Mouse (Mus musculus): Measurements from ENCODE around the gene Kbtbd12.

DNA sequence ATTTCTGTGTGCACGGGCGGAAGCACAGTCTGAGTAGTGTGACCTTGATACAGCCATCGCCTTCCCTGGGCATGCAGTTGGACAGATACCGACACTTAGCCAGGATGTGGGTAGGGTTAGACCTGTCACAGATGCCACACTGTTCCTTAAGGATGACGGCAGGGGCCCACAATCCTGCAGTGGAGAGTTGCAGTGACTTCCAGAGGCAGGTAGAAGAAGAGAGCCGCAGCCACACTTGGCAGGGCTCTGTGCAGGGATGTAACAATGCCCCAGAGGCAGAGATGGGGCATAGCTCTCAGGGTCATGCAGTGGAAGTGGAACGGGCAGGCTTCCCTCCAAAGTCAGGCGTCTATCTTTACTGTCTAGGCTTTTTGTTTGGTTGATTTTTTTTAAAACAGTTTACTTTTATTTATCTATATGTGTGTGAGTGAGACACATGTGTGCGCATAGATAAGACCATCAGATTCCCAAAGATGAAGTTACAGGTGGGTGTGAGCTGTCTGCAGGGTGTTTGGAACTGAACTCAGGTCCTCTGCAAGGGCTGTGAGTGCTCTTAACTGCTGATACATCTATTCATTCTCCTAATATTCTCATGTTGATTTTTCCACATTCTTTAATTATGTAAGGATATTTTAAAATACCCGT is 89.2 kb downstream of the Kbtbd12 start:
- TF ChIP-seq POLR2A (IDR thresholded peaks at IDR 0.05; ENCODE audit: low read depth, low read length) (no peak), CHD1 (IDR thresholded peaks at IDR 0.05; ENCODE audit: low read depth, low read length) (no peak), CTCF (conservative IDR thresholded peaks at IDR 0.05 in 1 of 2, IDR thresholded peaks at IDR 0.05 in 1 of 2; ENCODE audit: low read depth in 2 of 2, low read length in 2 of 2) (no peak), UBTF (IDR thresholded peaks at IDR 0.05; ENCODE audit: low read depth, low read length) (no peak), TCF12 (IDR thresholded peaks at IDR 0.05; ENCODE audit: low read depth, low read length) (no peak), MEF2A (IDR thresholded peaks at IDR 0.05; ENCODE audit: borderline replicate concordance, low read depth, low read length) (no peak), EP300 (IDR thresholded peaks at IDR 0.05; ENCODE audit: low read length) (no peak), SMC3 (IDR thresholded peaks at IDR 0.05; ENCODE audit: low read depth, low read length) (no peak)

Measured in CH12.LX (cell line).